Mouse (Mus musculus) midbrain, embryonic 11.5 days (tissue): Measurements from ENCODE around the gene Mars. TPM values are rescaled to one million over a fixed set of nuclear protein-coding genes. Genes with fewer than 3 reads are reported as not detected.

Experiments
- ATAC-seq: fragments of 200-750 bp; cut with Nextera tagmentation; 2 replicates; pipeline ENCODE4 v1.8.0; 2017; ENCODE audit warnings: moderate TSS enrichment, moderate library complexity; ENCODE audit not compliant: low FRiP score
- DNase-seq: peaks from one replicate; pipeline ENCODE4 v3.0.0; 2015; ENCODE audit warnings: low spot score; ENCODE audit errors: missing footprints
- H3K27ac ChIP-seq: fragments of 300-500 bp; sonication (generic); 2 replicates; pipeline ENCODE4 v1.5.1; 2014; ENCODE audit warnings: low read depth, low read length
- H3K27me3 ChIP-seq: fragments of 300-500 bp; sonication (generic); 2 replicates; pipeline ENCODE4 v1.6.1; 2014; ENCODE audit warnings: mild to moderate bottlenecking, low read length, moderate library complexity, mixed read lengths; ENCODE audit not compliant: control insufficient read depth, insufficient read depth
- H3K36me3 ChIP-seq: fragments of 300-500 bp; sonication (generic); 2 replicates; pipeline ENCODE4 v1.6.1; 2014; ENCODE audit warnings: mild to moderate bottlenecking, low read length, moderate library complexity, mixed read lengths; ENCODE audit not compliant: control insufficient read depth, insufficient read depth
- H3K4me1 ChIP-seq: fragments of 300-500 bp; sonication (generic); 2 replicates; pipeline ENCODE4 v1.6.1; 2014; ENCODE audit warnings: low read length; ENCODE audit not compliant: control insufficient read depth, insufficient read depth
- H3K4me2 ChIP-seq: fragments of 300-500 bp; sonication (generic); 2 replicates; pipeline ENCODE4 v1.6.1; 2014; ENCODE audit warnings: mild to moderate bottlenecking, moderate library complexity
- H3K4me3 ChIP-seq: fragments of 300-500 bp; sonication (generic); 2 replicates; pipeline ENCODE4 v1.5.1; 2014; ENCODE audit warnings: low read depth, low read length
- H3K9ac ChIP-seq: fragments of 300-500 bp; sonication (generic); 2 replicates; pipeline ENCODE4 v1.6.1; 2014; ENCODE audit warnings: low read length
- H3K9me3 ChIP-seq: fragments of 300-500 bp; sonication (generic); 2 replicates; pipeline ENCODE4 v1.6.1; 2016; ENCODE audit warnings: low read length; ENCODE audit not compliant: control insufficient read depth
- WGBS: fragments of 180-500 bp; shearing (Covaris S2); extraction: QIAGEN DNeasy Blood & Tissue Kit; methylation state at CpG from one replicate; pipeline ENCODE4 v1.1.7; 2014; 5-methylcytosine and 5-hydroxymethylcytosine counted together
- polyA plus RNA-seq: library from polyadenylated mRNA; unstranded; fragments of >200 nt; fragmentation: Nextera tagmentation; extraction: Ambion mirVana; gene quantifications from 2 replicates; pipeline ENCODE4 v1.2.1, GENCODE M21; 2014

Mars gene
- polyA plus RNA-seq, 1 experiment from 2014 or later: 185 TPM

DNA sequence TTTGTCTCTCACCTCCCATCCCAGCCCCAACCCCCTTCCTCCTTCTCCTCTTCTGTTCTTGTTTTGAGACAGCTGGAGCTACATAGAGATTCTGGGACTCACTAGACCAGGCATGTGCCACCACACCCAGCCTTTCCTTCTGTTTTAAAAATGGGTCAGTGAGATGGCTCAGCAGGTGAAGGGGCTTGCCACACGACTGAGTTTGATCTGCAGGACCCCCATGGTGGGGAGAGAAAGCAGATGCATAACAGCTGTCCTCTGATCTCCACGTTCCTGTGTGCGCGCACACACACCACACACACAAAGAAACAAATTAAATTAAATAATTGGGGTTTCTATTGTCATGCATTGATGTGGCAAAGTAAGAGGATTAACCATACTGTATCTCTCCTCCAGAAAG, 46.6 kb downstream of the Mars start:
- Histone ChIP-seq H3K27me3 (peaks cover 21% of the 10 kb centered on the region), H3K4me3 (no peak overlapping the region), H3K4me2 (no peak overlapping the region), H3K9ac (no peak overlapping the region), H3K9me3 (no peaks in the 10 kb centered on the region), H3K36me3 (peaks cover 3% of the 10 kb centered on the region; the same call in 1 of the 2 replicates), H3K27ac (no peak overlapping the region), H3K4me1 (peaks cover 13% of the 10 kb centered on the region)
- DNase-seq: no peak
- WGBS: 75% methylated on average over 4 of the region's 4 CpGs
- no peak for ATAC-seq

DNA sequence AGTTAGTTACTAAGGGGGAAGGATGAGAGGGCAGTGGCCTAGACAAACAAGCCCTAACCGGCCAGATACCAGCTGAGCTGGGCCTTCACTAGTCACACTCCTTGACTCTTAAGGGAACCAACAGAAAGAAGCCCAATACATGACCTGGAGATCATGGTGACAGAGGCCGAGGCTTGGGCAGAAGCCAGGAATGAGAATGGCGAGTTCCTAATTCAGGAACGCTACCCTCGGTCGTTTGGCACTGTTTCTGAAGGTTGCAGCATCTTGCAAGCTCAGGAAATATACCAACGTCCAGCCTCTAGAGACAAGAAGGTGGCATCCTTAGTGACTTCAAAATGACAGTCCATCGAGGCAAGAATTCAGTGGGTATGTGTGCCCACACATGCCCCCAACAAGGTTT, 47.2 kb downstream of the Mars start:
- WGBS: 81% methylated on average over 8 of the region's 8 CpGs
- Histone ChIP-seq H3K27ac (no peak overlapping the region), H3K4me3 (no peak overlapping the region), H3K4me2 (no peak overlapping the region), H3K9me3 (no peaks in the 10 kb centered on the region), H3K36me3 (peaks cover 3% of the 10 kb centered on the region; the same call in 1 of the 2 replicates), H3K27me3 (peaks cover 21% of the 10 kb centered on the region), H3K4me1 (peaks cover 13% of the 10 kb centered on the region), H3K9ac (no peak overlapping the region)
- DNase-seq: no peak
- no peak for ATAC-seq

- H3K9me3 ChIP-seq: no peaks in the 10 kb centered on the region
- 42% methylated on average over 3 of the region's 3 CpGs for WGBS
- no peak for ATAC-seq
- peaks cover 13% of the 10 kb centered on the region for H3K4me1 ChIP-seq
- H3K4me2 ChIP-seq: no peak overlapping the region
- H3K9ac ChIP-seq: no peak overlapping the region; the same call in 1 of the 2 replicates
- no peak overlapping the region for H3K4me3 ChIP-seq
- DNase-seq: no peak
- H3K27me3 ChIP-seq: peaks cover 21% of the 10 kb centered on the region
- peaks cover 1% of the 10 kb centered on the region; the same call in 1 of the 2 replicates for H3K36me3 ChIP-seq
- H3K27ac ChIP-seq: no peak overlapping the region
Observed at GRCm38 (mm10) chr10:127263631-127264030, 48.0 kb downstream of the Mars start.

- Histone ChIP-seq H3K36me3 (no peaks in the 10 kb centered on the region), H3K27ac (peak within 1 kb of the TSS; percentile 36), H3K9me3 (no peaks in the 10 kb centered on the region), H3K4me1 (peaks cover 13% of the 10 kb centered on the region), H3K4me3 (peak within 1 kb of the TSS; percentile 56), H3K9ac (peak within 1 kb of the TSS; percentile 71), H3K4me2 (peak within 1 kb of the TSS; percentile 83), H3K27me3 (peaks cover 21% of the 10 kb centered on the region)
- DNase-seq: peak; percentile 96
- 1% methylated on average over 52 of the region's 53 CpGs for WGBS
- peak; percentile 10; the same call in 1 of the 2 replicates for ATAC-seq
Observed at GRCm38 (mm10) chr10:127262548-127263398, 48.8 kb downstream of the Mars start, which contains the start of gene Kif5a. Gene Kif5a (minus strand): TSS chr10:127263348.

DNA sequence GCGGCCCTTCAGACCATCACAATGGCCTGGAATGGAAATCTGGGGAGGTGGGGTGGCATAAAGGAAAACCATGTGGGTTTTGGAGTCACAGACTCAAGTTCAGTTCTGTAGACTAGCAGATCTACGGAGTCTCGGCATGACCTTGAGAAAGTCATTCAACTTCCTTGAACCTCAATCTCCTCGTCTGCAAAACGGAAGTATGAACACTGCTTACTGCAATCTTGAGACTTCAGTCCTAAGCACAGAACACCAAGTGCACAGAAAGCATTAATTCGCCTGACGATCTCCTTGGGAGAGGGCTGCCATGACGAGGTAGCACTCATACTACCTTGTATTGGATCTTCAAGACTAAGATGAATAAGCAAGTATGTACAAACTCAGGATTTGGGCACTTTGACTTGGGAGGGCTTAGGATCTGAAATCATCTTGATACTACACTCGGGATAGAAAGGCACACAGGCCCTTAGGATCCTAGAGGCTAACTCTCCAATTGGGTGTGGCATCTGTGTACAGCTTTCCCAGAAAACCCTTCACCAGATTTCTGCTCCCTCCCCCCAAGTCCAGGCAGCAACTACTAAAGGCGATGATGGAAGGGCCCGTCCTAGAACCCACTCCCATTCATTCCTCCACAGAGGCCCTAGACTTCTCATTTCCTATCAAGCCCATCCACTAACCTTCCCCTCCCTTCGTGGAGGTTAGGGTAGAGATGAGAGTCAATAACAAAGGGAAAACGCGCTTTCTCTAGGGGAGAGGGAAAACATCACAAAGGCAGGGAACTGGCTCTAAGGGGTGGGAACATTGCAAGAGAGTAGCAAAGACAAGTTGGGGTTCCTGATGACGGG, 49.7 kb downstream of the Mars start:
- Histone ChIP-seq H3K4me2 (peak overlapping the region; percentile 83), H3K9me3 (no peaks in the 10 kb centered on the region), H3K4me3 (peak overlapping the region; percentile 56), H3K9ac (peak overlapping the region; percentile 71), H3K4me1 (peaks cover 8% of the 10 kb centered on the region), H3K36me3 (no peaks in the 10 kb centered on the region), H3K27ac (peak overlapping the region; percentile 36; the same call in 1 of the 2 replicates), H3K27me3 (peaks cover 21% of the 10 kb centered on the region)
- DNase-seq (no peak), ATAC-seq (no peak)
- WGBS: 64% methylated on average over 15 of the region's 15 CpGs

GRCm38 (mm10) chr10:127258489-127258888, 53.1 kb downstream of the Mars start:
- WGBS: 86% methylated on average over 8 of the region's 8 CpGs
- Histone ChIP-seq H3K9ac (no peak overlapping the region), H3K4me2 (no peak overlapping the region)

DNA sequence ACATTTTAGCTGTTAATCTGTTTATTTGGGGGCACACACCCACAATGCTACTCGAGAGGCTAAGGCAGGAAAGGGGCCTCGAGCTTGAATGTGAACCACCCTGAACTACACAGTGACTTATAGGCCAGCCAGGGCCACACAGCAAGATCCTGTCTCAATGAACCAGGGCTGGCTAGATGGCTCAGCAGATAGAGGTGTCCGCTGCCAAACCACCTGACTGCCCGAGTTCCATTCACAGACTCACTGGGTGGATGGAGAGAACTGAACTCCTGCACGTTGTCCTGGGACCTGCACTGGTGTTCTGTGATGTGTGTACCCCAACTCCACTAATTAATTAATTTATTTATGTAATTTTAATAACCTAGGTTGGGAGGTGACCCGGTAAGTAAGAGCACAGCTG, 53.8 kb downstream of the Mars start:
- DNase-seq (no peak), ATAC-seq (no peak)
- Histone ChIP-seq H3K4me3 (no peak overlapping the region), H3K27ac (no peak overlapping the region), H3K4me1 (peaks cover 6% of the 10 kb centered on the region), H3K9me3 (no peaks in the 10 kb centered on the region), H3K36me3 (no peaks in the 10 kb centered on the region), H3K4me2 (no peak overlapping the region), H3K9ac (no peak overlapping the region), H3K27me3 (peaks cover 7% of the 10 kb centered on the region)
- WGBS: 81% methylated on average over 6 of the region's 6 CpGs

More at GRCm38 (mm10) chr10:127258489-127258888, 53.1 kb downstream of the Mars start:
- H3K36me3 ChIP-seq: no peaks in the 10 kb centered on the region
- no peak for ATAC-seq
- H3K4me1 ChIP-seq: peaks cover 6% of the 10 kb centered on the region
- H3K27ac ChIP-seq: no peak overlapping the region
- no peak for DNase-seq
- H3K4me3 ChIP-seq: no peak overlapping the region
- no peaks in the 10 kb centered on the region for H3K9me3 ChIP-seq
- peaks cover 14% of the 10 kb centered on the region for H3K27me3 ChIP-seq

- Histone ChIP-seq H3K4me2 (peak overlapping the region; percentile 26; the same call in 1 of the 2 replicates), H3K27me3 (no peaks in the 10 kb centered on the region), H3K36me3 (no peaks in the 10 kb centered on the region), H3K9ac (no peak overlapping the region), H3K27ac (no peak overlapping the region), H3K4me3 (peak overlapping the region; percentile 10; the same call in 1 of the 2 replicates), H3K4me1 (no peaks in the 10 kb centered on the region), H3K9me3 (no peaks in the 10 kb centered on the region)
- DNase-seq (no peak), ATAC-seq (peak; percentile 76)
- 26% methylated on average over 14 of the region's 14 CpGs for WGBS
Observed at GRCm38 (mm10) chr10:127255625-127256345, 55.8 kb downstream of the Mars start.
